21 mouse cellular contexts compared by ENCODE assay signal in genomic region chr13:91880256-91880655, GRCm38 (mm10). TPM values are rescaled to one million over a fixed set of nuclear protein-coding genes. Genes with fewer than 3 reads are reported as not detected.
"Had no signal": no experiment of that assay in that cellular context is flagged by ENCODE, and none has a peak within 500 bp of the region (broad histone marks: within the 10 kb centered on the region; RNA-seq: fewer than 3 reads in every experiment).

No protein-coding gene starts in this region.

- H3K9ac ChIP-seq: neural tube, embryonic 15.5 days; stomach, embryonic 15.5 days had no signal

- H3K4me2 ChIP-seq: neural tube, embryonic 15.5 days; stomach, embryonic 15.5 days had no signal

- H3K27me3 ChIP-seq: neural tube, embryonic 15.5 days; stomach, embryonic 15.5 days had no signal

- H3K4me1 ChIP-seq: neural tube, embryonic 15.5 days; stomach, embryonic 15.5 days had no signal

- DNase-seq: retina, postnatal 1 day; right cerebral cortex, adult 18-20 months; right cerebral cortex, postnatal 14 days; right cerebral cortex, postnatal 25 days; right cerebral cortex, postnatal 4 days; spleen, adult 18-20 months; thymus, adult 18-20 months; thymus, adult 2 months; thymus, postnatal 14 days; thymus, postnatal 25 days; thymus, postnatal 36 days; thymus, postnatal 4 days had no signal

- H3K4me3 ChIP-seq: neural tube, embryonic 15.5 days; stomach, embryonic 15.5 days had no signal

- H3K27ac ChIP-seq: neural tube, embryonic 15.5 days; stomach, embryonic 15.5 days; stomach, postnatal 0 days had no signal

- H3K36me3 ChIP-seq: neural tube, embryonic 15.5 days; stomach, embryonic 15.5 days had no signal

- H3K9me3 ChIP-seq: neural tube, embryonic 15.5 days; stomach, embryonic 15.5 days had no signal

RNA-seq across cellular contexts. Expression of gene Ckmt2, which starts 3.6 kb away (rescaled TPM):
- total RNA-seq: neutrophil, adult 5-6 weeks had no signal
- polyA plus RNA-seq: neural tube, embryonic 14.5 days; small intestine, adult 2 months; stomach, embryonic 14.5 days; thymus, postnatal 0 days; urinary bladder, adult 2 months had no signal
